Mouse (Mus musculus) inflammation-experienced regulatory T-cells, adult 6 months (primary cell): ENCODE measurements around the gene Gm26992. TPM values are rescaled to one million over a fixed set of nuclear protein-coding genes. Genes with fewer than 3 reads are reported as not detected.
A peak's percentile ranks its signal among the peaks of the same experiment; 100 is the strongest.
"Not testable (repeated sequence)": the region's sequence is repeated elsewhere in the genome, so short reads cannot be mapped to it uniquely, and the experiment has no call there.

ENCODE experiments used
- ATAC-seq: one replicate; pipeline ENCODE4 v1.8.0; 2017
- polyA plus RNA-seq, 3 experiments: library from polyadenylated mRNA; unstranded; fragments of 100-300 nt; shearing (Covaris generic); gene quantifications; one replicate each; pipeline ENCODE4 v1.2.1; 2017

The Gm26992 gene
- not detected for polyA plus RNA-seq

- no peak for ATAC-seq
Measured at GRCm38 (mm10) chrX:103421710-103422109, at the start of gene Gm26992. Gene Gm26992, plus strand, starts transcription at chrX:103422010.

- no peak for ATAC-seq
Measured at GRCm38 (mm10) chrX:103374250-103374649, 47.6 kb upstream of the Gm26992 start.

- ATAC-seq, result no peak
Measured at GRCm38 (mm10) chrX:103384528-103384927, 37.3 kb upstream of the Gm26992 start.

GRCm38 (mm10) chrX:103388131-103388530 is 33.7 kb upstream of the Gm26992 start:
- ATAC-seq, result no peak

- ATAC-seq, result peak; percentile 67
Measured at GRCm38 (mm10) chrX:103393841-103394240, 28.0 kb upstream of the Gm26992 start.

GRCm38 (mm10) chrX:103405021-103405420 is 16.8 kb upstream of the Gm26992 start:
- no peak for ATAC-seq

GRCm38 (mm10) chrX:103414167-103414566 is 7.6 kb upstream of the Gm26992 start, which contains the start of gene Tsx:
Gene Tsx, plus strand, starts transcription at chrX:103414467.
- ATAC-seq, result no peak

GRCm38 (mm10) chrX:103427677-103428076 is 5.9 kb downstream of the Gm26992 start:
- no peak for ATAC-seq

- ATAC-seq, result no peak
Measured at GRCm38 (mm10) chrX:103432293-103432692, 10.5 kb downstream of the Gm26992 start.

- ATAC-seq, result no peak
Measured at GRCm38 (mm10) chrX:103438023-103438422, 16.2 kb downstream of the Gm26992 start.

- peak; percentile 56 for ATAC-seq
Measured at GRCm38 (mm10) chrX:103440803-103441202, 19.0 kb downstream of the Gm26992 start.

- peak; percentile 63 for ATAC-seq
Measured at GRCm38 (mm10) chrX:103443755-103444154, 21.9 kb downstream of the Gm26992 start.

- peak; percentile 56 for ATAC-seq
Measured at GRCm38 (mm10) chrX:103447539-103448169, 25.8 kb downstream of the Gm26992 start.

GRCm38 (mm10) chrX:103448429-103448828 is 26.6 kb downstream of the Gm26992 start:
- ATAC-seq, result not testable (repeated sequence)

GRCm38 (mm10) chrX:103448943-103449722 is 27.3 kb downstream of the Gm26992 start:
- not testable (repeated sequence) for ATAC-seq

- ATAC-seq, result no peak
Measured at GRCm38 (mm10) chrX:103452815-103453214, 31.0 kb downstream of the Gm26992 start.

GRCm38 (mm10) chrX:103460056-103460455 is 38.2 kb downstream of the Gm26992 start:
- no peak for ATAC-seq

- ATAC-seq, result no peak
Measured at GRCm38 (mm10) chrX:103468998-103469397, 47.2 kb downstream of the Gm26992 start.

- no peak for ATAC-seq
Measured at GRCm38 (mm10) chrX:103472346-103472745, 50.5 kb downstream of the Gm26992 start.

GRCm38 (mm10) chrX:103477507-103477906 is 55.7 kb downstream of the Gm26992 start:
- peak; percentile 96 for ATAC-seq

GRCm38 (mm10) chrX:103481243-103482096 is 59.7 kb downstream of the Gm26992 start:
- ATAC-seq, result no peak

- no peak for ATAC-seq
Measured at GRCm38 (mm10) chrX:103482097-103482451, 60.3 kb downstream of the Gm26992 start.

GRCm38 (mm10) chrX:103483047-103483446 is 61.2 kb downstream of the Gm26992 start:
- ATAC-seq, result no peak
